Mouse (Mus musculus): ENCODE data around the gene Upb1. TPM values are rescaled to one million over a fixed set of nuclear protein-coding genes. Genes with fewer than 3 reads are reported as not detected.
A peak's percentile ranks its signal among the peaks of the same experiment; 100 is the strongest.

Gene Upb1
- polyA plus RNA-seq, 1 experiment from 2014 or later: 0.88 TPM

DNA sequence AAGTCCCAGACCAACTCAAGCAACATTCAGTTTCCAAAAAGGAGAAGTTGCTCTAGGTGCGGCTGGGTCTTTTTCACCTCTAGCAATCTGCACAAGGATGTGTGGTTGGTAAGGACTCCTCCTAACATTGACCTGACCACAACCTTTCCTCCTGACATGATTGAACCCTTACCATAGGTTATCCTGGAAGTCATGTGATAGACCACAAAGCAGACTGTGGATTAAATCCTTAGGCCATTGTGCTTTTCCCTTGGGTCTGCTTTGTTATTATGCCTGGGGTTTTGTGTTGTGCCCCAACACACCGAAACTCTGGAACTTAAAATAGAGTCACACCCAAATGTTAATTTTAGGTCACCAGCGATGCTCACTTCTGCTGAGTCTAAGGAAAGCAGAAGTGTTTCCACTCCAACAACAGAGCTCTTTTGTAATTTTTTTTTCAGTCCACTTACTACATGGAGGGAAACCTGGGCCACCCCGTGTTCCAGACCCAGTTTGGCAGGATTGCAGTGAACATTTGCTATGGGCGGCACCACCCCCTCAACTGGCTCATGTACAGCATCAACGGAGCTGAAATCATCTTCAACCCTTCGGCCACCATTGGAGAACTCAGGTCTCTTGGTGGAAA lies 28.7 kb downstream of the Upb1 start:
- H3K36me3 ChIP-seq: no peaks in the 10 kb centered on the region
- H3K9ac ChIP-seq: no peak overlapping the region
- H3K27me3 ChIP-seq (replicated peaks): no peaks in the 10 kb centered on the region
- peak overlapping the region; percentile 72 for H3K27ac ChIP-seq
- no peaks in the 10 kb centered on the region for H3K4me1 ChIP-seq (replicated peaks)
- peak; percentile 41 for ATAC-seq
- peak overlapping the region; percentile 51 for H3K4me2 ChIP-seq (replicated peaks)
- H3K4me3 ChIP-seq (replicated peaks): no peak overlapping the region
- no peaks in the 10 kb centered on the region for H3K9me3 ChIP-seq
- 82% methylated on average over 7 of the region's 7 CpGs for WGBS

- no peak for ATAC-seq
- Histone ChIP-seq H3K27ac (no peak overlapping the region), H3K4me1 (replicated peaks) (no peaks in the 10 kb centered on the region), H3K9ac (no peak overlapping the region), H3K27me3 (replicated peaks) (no peaks in the 10 kb centered on the region), H3K36me3 (no peaks in the 10 kb centered on the region), H3K9me3 (no peaks in the 10 kb centered on the region), H3K4me3 (replicated peaks) (no peak overlapping the region), H3K4me2 (replicated peaks) (no peak overlapping the region)
- 93% methylated on average over 5 of the region's 5 CpGs for WGBS
Measured at GRCm38 (mm10) chr10:75430147-75430537, 29.2 kb downstream of the Upb1 start.

- WGBS: 93% methylated on average over 6 of the region's 6 CpGs
- ATAC-seq: no peak
- no peaks in the 10 kb centered on the region for H3K27me3 ChIP-seq (replicated peaks)
- H3K4me2 ChIP-seq (replicated peaks): no peak overlapping the region
- no peak overlapping the region for H3K27ac ChIP-seq
- no peaks in the 10 kb centered on the region for H3K4me1 ChIP-seq (replicated peaks)
- H3K4me3 ChIP-seq (replicated peaks): no peak overlapping the region
- no peaks in the 10 kb centered on the region for H3K9me3 ChIP-seq
- no peak overlapping the region for H3K9ac ChIP-seq
- H3K36me3 ChIP-seq: no peaks in the 10 kb centered on the region
Measured at GRCm38 (mm10) chr10:75430633-75431032, 29.7 kb downstream of the Upb1 start.

DNA sequence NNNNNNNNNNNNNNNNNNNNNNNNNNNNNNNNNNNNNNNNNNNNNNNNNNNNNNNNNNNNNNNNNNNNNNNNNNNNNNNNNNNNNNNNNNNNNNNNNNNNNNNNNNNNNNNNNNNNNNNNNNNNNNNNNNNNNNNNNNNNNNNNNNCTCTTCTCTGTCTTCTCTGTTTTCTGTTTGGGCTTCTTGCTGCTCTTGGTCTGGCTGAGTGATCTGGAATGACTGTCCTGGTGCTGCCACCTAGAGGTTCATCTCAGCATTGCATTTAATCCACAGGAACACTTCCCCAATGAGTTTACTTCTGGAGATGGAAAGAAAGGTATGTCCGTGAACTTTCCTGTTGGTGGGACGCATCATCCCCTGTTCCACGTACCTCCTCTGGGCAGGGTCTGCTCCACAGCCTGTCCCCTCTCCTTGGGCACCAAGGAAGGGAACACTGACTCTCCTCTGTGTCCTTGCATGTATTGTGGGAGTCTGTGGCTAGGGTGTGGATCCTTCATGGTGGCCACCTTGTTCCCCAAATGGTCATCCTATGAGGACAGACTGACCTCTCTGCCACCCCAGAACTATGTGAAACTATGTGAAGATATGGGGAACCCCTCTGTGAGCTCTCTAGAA lies 35.8 kb downstream of the Upb1 start:
- 11% methylated on average over 3 of the region's 3 CpGs for WGBS
- H3K27me3 ChIP-seq (replicated peaks): no peaks in the 10 kb centered on the region

DNA sequence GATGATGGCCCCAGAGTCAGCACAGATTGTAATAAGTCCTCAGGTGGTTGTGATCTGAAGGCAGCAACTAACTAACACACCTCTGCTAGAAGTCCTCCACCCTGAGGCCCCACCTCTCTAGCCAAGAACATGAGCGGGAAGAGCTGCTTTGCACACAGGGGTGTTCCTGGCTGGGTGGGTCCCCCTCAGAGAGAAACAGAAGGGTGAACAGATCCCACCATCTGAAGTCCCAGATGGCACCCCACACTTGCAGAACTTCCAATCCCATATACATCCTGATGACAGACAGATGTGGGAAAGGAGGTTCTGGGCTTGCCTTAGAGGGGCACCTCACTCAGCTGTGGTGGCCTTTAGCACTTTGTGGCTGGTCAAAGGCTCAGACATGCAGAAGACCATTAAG lies 36.4 kb downstream of the Upb1 start:
- no peak overlapping the region for H3K4me2 ChIP-seq (replicated peaks)
- H3K27me3 ChIP-seq (replicated peaks): no peaks in the 10 kb centered on the region
- H3K36me3 ChIP-seq: no peaks in the 10 kb centered on the region
- no peak overlapping the region for H3K9ac ChIP-seq
- H3K27ac ChIP-seq: no peak overlapping the region
- no peak for ATAC-seq
- 82% methylated on average over 1 of the region's 1 CpGs for WGBS
- H3K4me1 ChIP-seq (replicated peaks): peaks cover 12% of the 10 kb centered on the region
- H3K9me3 ChIP-seq: no peaks in the 10 kb centered on the region
- H3K4me3 ChIP-seq (replicated peaks): no peak overlapping the region

More for the DNA sequence above, 35.8 kb downstream of the Upb1 start:
- Histone ChIP-seq H3K9me3 (no peaks in the 10 kb centered on the region), H3K27ac (no peak overlapping the region), H3K4me3 (replicated peaks) (no peak overlapping the region), H3K4me2 (replicated peaks) (no peak overlapping the region), H3K36me3 (no peaks in the 10 kb centered on the region), H3K9ac (no peak overlapping the region), H3K4me1 (replicated peaks) (peaks cover 7% of the 10 kb centered on the region; the same call in 1 of the 2 replicates)
- ATAC-seq: peak; percentile 42

- Histone ChIP-seq H3K27me3 (replicated peaks) (no peaks in the 10 kb centered on the region), H3K4me3 (replicated peaks) (no peak overlapping the region), H3K4me2 (replicated peaks) (no peak overlapping the region), H3K36me3 (no peaks in the 10 kb centered on the region), H3K9ac (no peak overlapping the region), H3K27ac (no peak overlapping the region), H3K4me1 (replicated peaks) (peaks cover 15% of the 10 kb centered on the region), H3K9me3 (no peaks in the 10 kb centered on the region)
- ATAC-seq: no peak
- WGBS: 62% methylated on average over 13 of the region's 13 CpGs
Measured at GRCm38 (mm10) chr10:75438132-75438810, 37.4 kb downstream of the Upb1 start.

DNA sequence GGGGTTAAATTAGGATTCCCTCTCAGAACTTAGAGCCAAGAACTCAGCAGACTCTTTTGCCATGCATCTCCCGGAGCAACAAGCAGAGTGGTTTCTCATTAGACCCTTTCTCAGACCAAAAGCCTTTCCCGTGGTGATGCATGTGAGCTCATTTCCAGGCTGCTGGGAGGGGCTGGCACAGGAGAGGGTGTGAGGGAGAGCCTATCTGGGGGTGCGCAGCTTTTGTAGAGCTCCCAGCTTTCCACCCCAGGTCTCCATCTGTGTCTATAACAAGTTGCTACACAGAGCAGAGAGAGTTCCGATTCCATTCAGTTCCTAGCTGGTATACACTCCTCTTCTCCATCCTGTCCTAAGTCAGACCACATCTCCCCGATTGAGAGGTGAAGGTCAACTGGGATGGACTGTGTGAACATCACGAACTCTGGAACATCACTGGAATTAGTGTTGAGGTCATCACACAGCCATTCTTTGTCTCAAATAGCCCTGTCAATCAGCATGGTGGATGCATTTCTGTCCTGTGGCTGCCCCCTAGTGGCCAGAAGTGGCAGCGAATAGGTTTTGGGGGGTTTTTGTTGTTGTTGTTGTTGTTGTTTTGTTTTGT lies 38.4 kb downstream of the Upb1 start:
- H3K27ac ChIP-seq: no peak overlapping the region
- ATAC-seq: no peak

DNA sequence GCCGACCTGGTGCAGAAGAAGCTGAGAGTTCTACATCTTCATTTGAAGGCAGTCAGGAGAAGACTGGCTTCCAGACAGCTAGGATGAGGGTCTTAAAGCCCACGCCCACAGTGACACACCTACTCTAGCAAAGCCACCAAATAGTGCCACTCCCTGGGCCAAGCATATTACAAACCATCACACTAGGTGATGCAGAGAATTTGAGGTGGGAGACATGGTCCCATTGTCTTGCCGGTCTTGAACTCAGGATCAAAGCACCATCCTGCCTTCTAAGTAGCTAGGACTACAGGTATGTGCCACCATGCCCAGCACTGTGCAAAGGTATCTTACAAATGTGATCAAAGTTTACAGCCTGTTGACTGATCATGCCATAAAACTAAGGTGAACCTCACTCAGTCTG lies 39.8 kb downstream of the Upb1 start:
- WGBS: 87% methylated on average over 3 of the region's 3 CpGs
- H3K27ac ChIP-seq: no peak overlapping the region
- H3K9me3 ChIP-seq: no peaks in the 10 kb centered on the region
- H3K4me3 ChIP-seq (replicated peaks): no peak overlapping the region
- no peak overlapping the region for H3K9ac ChIP-seq
- ATAC-seq: no peak
- no peaks in the 10 kb centered on the region for H3K36me3 ChIP-seq
- H3K27me3 ChIP-seq (replicated peaks): no peaks in the 10 kb centered on the region
- no peak overlapping the region for H3K4me2 ChIP-seq (replicated peaks)
- H3K4me1 ChIP-seq (replicated peaks): peaks cover 22% of the 10 kb centered on the region

More for the DNA sequence above, 38.4 kb downstream of the Upb1 start:
- H3K4me3 ChIP-seq (replicated peaks): no peak overlapping the region
- H3K9me3 ChIP-seq: no peaks in the 10 kb centered on the region
- H3K36me3 ChIP-seq: no peaks in the 10 kb centered on the region
- H3K9ac ChIP-seq: no peak overlapping the region
- peaks cover 20% of the 10 kb centered on the region for H3K4me1 ChIP-seq (replicated peaks)
- 52% methylated on average over 7 of the region's 7 CpGs for WGBS
- H3K27me3 ChIP-seq (replicated peaks): no peaks in the 10 kb centered on the region
- no peak overlapping the region for H3K4me2 ChIP-seq (replicated peaks)

GRCm38 (mm10) chr10:75441800-75442199 lies 40.9 kb downstream of the Upb1 start:
- peak; percentile 92 for ATAC-seq
- H3K4me3 ChIP-seq (replicated peaks): no peak overlapping the region
- 21% methylated on average over 4 of the region's 4 CpGs for WGBS
- H3K4me2 ChIP-seq (replicated peaks): no peak overlapping the region
- no peaks in the 10 kb centered on the region for H3K36me3 ChIP-seq
- peaks cover 22% of the 10 kb centered on the region for H3K4me1 ChIP-seq (replicated peaks)
- peak overlapping the region; percentile 44; the same call in 1 of the 2 replicates for H3K27ac ChIP-seq
- no peak overlapping the region for H3K9ac ChIP-seq
- no peaks in the 10 kb centered on the region for H3K9me3 ChIP-seq
- no peaks in the 10 kb centered on the region for H3K27me3 ChIP-seq (replicated peaks)

- Histone ChIP-seq H3K9ac (no peak overlapping the region), H3K27me3 (replicated peaks) (no peaks in the 10 kb centered on the region), H3K4me3 (replicated peaks) (no peak overlapping the region), H3K27ac (no peak overlapping the region), H3K9me3 (no peaks in the 10 kb centered on the region), H3K4me1 (replicated peaks) (peaks cover 19% of the 10 kb centered on the region), H3K36me3 (no peaks in the 10 kb centered on the region), H3K4me2 (replicated peaks) (no peak overlapping the region)
- ATAC-seq: no peak
- 77% methylated on average over 4 of the region's 4 CpGs for WGBS
Measured at GRCm38 (mm10) chr10:75443017-75443416, 42.1 kb downstream of the Upb1 start.

GRCm38 (mm10) chr10:75444111-75444826 lies 43.4 kb downstream of the Upb1 start:
- 77% methylated on average over 19 of the region's 19 CpGs for WGBS
- H3K9me3 ChIP-seq: no peaks in the 10 kb centered on the region
- H3K36me3 ChIP-seq: no peaks in the 10 kb centered on the region
- peaks cover 19% of the 10 kb centered on the region for H3K4me1 ChIP-seq (replicated peaks)
- H3K27ac ChIP-seq: no peak overlapping the region
- H3K9ac ChIP-seq: no peak overlapping the region
- peak; percentile 29 for ATAC-seq
- H3K4me3 ChIP-seq (replicated peaks): no peak overlapping the region
- H3K4me2 ChIP-seq (replicated peaks): no peak overlapping the region
- no peaks in the 10 kb centered on the region for H3K27me3 ChIP-seq (replicated peaks)

DNA sequence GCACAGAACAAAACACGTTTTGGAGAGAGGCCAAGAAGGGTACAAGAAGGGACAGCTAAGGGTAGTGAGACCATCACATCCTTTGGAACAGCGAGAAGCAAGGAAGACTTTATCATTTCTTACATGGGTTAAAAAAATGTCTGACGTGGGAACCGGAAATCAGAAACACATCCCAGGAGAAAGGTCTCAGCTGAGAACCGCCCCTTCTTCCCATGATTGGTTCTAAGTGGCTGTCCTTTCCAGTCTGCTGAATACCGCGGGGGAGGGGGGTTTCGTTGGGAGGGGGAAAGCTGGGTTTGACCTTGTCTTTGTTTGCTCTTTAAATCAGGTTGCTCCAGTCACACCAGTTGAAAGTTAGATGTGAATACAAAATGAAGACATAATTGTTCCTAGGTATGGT lies 44.1 kb downstream of the Upb1 start:
- H3K27ac ChIP-seq: no peak overlapping the region
- H3K27me3 ChIP-seq (replicated peaks): no peaks in the 10 kb centered on the region
- no peak for ATAC-seq
- no peak overlapping the region for H3K4me3 ChIP-seq (replicated peaks)
- H3K36me3 ChIP-seq: no peaks in the 10 kb centered on the region
- 34% methylated on average over 8 of the region's 8 CpGs for WGBS
- H3K9me3 ChIP-seq: no peaks in the 10 kb centered on the region
- H3K9ac ChIP-seq: no peak overlapping the region
- H3K4me1 ChIP-seq (replicated peaks): peaks cover 19% of the 10 kb centered on the region
- no peak overlapping the region for H3K4me2 ChIP-seq (replicated peaks)

Data from intestine, embryonic 15.5 days (tissue).